Mouse (Mus musculus) C2C12 (cell line): ENCODE data around the gene Aar2.

Source experiments
- CEBPB ChIP-seq: IDR thresholded peaks from one replicate; pipeline ENCODE4 v1.6.1; 2011; ENCODE audit warnings: low read depth, mild to moderate bottlenecking, control low read depth, moderate library complexity
- CTCF ChIP-seq: IDR thresholded peaks from one replicate; pipeline ENCODE4 v1.5.1; 2011; ENCODE audit not compliant: control insufficient read depth, insufficient read depth, insufficient read length
- MYOD1 ChIP-seq: IDR thresholded peaks from one replicate; pipeline ENCODE4 v1.6.1; 2011; ENCODE audit warnings: low read depth; ENCODE audit not compliant: control insufficient read depth, insufficient read length

DNA sequence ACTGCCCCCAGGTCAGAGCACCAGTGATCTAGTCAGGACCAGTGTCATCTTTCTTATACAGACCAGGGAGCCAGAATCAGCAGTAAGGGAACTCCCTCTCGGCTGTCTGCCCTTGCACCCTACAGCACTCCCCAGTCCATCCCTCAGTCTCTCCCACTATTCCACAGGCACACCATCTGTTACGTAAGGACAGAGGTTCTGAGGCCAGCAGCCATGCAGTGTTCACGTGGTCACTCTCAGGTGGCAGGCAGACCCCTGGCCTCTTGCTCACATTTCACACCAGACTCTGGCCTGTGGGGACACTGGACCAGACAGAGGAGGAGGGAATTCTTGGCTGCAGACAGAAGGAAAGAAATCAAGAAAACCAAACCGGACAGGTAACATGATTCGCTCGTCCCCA, 24.1 kb downstream of the Aar2 start:
- TF ChIP-seq CTCF, result no peak
- TF ChIP-seq MYOD1, result no peak
- no peak for TF ChIP-seq CEBPB
